Mouse (Mus musculus) gonadal fat pad, adult 2 months (tissue): ENCODE data around the gene Rars2. TPM values are rescaled to one million over a fixed set of nuclear protein-coding genes. Genes with fewer than 3 reads are reported as not detected.
"Not testable (repeated sequence)": the region's sequence is repeated elsewhere in the genome, so short reads cannot be mapped to it uniquely, and the experiment has no call there.

Experiments
- DNase-seq: peaks from one replicate; pipeline ENCODE4 v3.0.0-alpha.2; 2012; ENCODE audit warnings: low read depth
- polyA plus RNA-seq: library from polyadenylated mRNA; depleted of rRNA; stranded (reverse); fragments of >200 nt; gene quantifications from 2 replicates; pipeline ENCODE4 v1.2.3, GENCODE M21; 2012; rRNA removed

Gene Rars2
- polyA plus RNA-seq = 12.1 and 14.5 TPM in 2 replicates

DNA sequence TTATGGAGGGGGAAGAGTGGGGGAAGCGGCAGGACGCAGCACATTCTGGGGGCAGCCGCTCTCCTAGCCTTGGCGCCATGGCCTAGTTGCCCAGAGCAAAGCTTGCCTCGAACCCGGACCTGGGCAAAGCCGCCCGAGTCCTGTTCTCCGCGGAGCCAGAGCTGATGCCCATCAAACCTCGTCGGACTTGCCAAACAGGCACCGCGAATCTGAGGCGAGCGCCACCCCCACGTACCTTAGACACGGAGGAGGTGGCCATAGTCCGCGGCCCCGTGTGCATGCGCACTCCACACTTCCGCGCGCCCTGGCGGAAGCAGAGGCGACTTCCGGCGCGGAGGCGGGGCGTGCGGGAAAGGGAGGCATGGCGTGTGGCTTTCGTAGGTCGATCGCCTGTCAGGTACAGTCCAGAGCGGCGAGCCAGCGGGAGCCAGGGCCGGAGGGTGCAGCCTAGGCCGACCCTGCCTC, at the start of gene Rars2, which contains the start of gene Orc3:
Gene Rars2, plus strand, starts transcription at position 328 of the 465 bp plus-strand sequence.
Gene Orc3, minus strand, starts transcription at position 315 of the 465 bp plus-strand sequence.
- DNase-seq = peak; percentile 41

- no peak for DNase-seq
These were observed 48.5 kb upstream of the Rars2 start for GRCm38 (mm10) chr4:34566226-34566625.

DNA sequence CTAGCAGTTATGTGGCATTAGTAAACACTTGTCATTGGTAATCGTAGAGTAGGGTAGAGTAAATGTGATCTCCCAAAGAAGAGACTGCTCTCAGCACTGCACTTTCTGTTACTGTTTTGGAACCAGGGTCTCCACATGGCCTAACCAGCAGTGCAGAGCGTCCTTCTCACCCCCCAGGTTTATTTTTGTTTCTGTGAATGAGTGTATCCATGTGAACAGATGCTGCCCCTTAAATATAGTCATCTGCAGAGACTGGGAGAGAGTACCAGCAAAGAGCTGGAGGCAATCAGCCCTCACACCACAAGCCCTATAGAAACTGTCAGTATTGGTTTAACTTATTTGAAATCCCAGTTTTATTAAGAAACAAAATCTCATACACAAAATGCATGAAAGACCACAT, 41.9 kb upstream of the Rars2 start:
- DNase-seq = no peak

GRCm38 (mm10) chr4:34577028-34577427, 37.7 kb upstream of the Rars2 start:
- no peak for DNase-seq

- no peak for DNase-seq
These were observed 35.5 kb upstream of the Rars2 start for GRCm38 (mm10) chr4:34579215-34579614.

GRCm38 (mm10) chr4:34581489-34581888, 33.3 kb upstream of the Rars2 start:
- DNase-seq = not testable (repeated sequence)

GRCm38 (mm10) chr4:34581990-34582389, 32.8 kb upstream of the Rars2 start:
- DNase-seq = no peak

DNA sequence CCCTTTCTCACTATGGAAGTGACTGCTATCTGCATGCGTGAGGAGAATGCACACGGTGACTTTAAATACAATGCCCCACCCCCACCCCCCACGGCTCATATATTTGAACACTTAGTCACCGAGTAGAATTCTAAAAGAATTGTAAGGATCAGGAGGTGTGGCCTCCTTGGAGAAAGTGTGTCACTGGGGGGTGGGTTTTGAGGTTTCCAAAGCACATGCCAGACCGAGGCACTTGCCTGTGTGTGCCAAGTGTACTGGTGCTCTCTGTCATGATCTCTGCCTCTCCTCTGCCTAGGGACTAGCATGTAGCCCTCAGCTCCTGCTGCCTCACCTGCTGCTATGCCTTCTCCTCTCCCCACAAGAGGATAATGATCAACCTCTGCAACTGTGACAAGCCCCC, 32.3 kb upstream of the Rars2 start:
- no peak for DNase-seq

DNA sequence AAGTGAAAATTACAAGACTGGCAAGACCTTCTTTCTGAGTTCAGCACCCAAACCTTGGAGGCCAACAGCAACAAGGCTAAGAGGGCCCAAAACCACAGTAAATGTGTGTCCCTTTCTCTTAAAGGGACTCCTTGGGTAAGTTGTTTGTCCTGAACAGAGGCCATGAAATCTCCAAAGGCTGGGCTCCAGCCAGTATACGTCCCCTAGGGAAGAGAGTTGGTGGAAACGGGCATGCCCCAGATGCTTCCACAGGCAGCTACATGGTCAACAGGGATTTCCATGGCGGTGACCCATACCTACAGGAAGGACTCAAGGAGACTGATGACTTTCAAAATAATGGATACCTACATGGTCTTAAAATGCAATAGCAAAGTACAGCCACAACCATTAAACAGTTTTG, 31.3 kb upstream of the Rars2 start:
- DNase-seq = no peak

DNA sequence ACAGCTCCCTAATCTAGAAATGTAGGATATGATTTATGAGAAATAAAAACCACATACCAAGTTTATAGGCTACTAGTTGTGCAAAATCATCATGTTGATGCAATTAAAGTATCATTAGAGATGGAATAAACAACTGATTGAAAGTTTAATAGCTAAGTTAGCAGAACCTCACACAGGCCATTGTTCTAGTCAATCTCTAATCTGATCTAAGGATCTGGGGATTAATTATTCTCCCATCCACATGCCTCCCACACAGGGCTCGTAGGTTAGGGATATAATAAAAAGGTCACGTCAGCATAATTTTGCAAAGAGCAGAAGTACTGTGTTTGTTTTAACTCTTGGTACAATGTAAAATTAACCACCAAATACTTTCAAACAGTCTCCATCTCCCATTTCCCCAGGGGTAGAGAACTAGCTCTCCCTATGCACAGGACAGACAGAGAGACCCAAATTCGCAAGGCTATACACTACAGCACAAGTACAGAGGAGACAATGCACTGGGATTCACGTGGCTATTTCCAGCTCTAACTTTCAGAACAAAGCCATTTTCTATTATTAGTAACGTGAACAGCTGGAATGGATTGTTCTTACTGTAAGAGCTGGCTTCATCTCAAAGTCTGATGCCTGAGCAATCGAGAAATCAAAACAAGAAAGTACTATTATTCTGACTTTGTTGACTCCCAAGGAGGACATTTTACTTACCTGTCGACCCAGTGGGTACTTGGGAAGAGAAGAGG, 29.7 kb upstream of the Rars2 start:
- DNase-seq = peak; percentile 55

DNA sequence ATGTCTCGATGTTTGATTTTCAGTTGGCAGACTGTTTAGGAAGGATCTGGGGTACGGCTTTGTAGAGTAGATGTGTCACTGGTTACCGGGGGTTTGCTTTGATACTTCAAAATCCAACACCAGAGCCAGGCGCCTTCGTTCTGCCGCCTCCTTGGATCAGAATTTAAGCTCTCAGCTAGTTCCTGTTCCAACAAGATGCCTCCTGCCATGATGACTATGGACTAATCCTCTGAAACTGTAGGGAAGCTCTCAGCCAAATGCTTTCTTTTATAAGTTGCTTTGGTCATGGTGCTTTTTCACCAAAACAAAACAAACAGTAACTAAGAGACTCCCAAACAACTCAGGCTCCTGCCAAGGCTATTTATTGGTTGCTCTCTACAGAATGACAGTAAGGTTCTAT, 11.6 kb upstream of the Rars2 start:
- DNase-seq = no peak

- DNase-seq = no peak
These were observed 8.1 kb upstream of the Rars2 start for GRCm38 (mm10) chr4:34606658-34607057.

DNA sequence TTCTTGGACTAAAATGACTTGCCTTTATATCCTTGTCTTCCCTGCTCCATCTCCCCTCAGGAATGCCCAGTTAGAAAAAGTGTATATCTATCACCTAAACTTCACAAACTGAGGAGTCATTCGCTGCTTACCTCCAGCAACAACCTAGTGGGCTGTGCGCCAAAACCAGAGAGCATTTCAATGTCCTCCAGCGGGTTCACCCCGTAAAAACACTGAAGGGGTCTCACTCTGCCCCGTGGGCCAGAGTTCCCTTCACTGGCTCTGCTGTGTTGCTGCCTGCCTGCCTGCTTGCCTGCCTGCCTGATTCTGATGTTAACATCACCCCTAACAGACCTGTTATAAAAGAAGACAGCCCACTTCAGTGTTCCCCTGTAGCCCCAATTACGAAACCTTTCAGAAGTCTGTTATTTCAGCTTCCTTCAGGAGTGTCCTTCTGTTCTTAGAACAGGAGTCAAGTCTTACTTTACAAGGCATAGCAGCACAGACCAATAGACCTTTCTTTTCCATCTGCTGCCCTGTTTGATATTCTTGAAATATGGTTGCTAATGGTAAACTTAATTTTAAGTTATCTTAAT, 1.1 kb upstream of the Rars2 start:
- DNase-seq = no peak

DNA sequence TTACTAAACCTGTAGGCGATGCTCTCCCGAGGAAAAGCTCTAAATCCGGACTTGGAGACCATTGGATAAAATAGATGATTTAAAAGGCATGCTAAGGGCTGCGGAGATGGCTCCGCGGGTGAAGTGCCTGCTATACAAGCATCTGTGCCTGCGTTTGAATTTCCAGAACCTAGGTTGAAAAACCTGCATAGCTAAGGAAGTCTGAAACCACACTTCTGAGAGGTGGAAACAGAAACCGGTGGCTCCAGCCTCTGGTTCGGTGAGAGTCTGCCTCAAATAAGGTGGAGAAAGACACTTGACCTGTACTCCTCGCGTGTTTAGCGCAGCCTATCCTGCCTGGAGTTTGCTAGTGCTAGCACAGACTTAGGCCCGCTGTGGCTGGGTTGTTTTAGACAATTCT, 546 bp downstream of the Rars2 start:
- DNase-seq = no peak

GRCm38 (mm10) chr4:34616146-34616545, 1.4 kb downstream of the Rars2 start:
- DNase-seq = peak; percentile 17

DNA sequence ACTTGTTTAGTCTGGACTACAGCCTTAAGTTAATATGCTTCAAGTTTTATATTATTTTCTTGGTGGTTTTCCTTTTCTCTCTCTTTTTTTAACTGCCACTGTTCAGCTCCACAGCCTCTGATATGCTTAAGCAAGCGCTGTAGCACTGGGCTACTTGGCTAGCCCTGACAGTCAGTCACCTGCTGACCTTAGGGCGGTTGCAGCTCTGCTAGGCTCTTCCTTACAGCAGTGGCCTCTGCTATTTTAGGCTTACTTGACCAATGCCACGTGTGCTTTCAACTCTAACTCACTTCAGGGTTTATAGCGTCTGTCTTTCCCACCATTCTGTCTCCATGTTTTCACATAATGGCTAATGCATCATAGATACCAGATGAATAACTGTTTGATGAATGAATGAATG, 10.8 kb downstream of the Rars2 start:
- no peak for DNase-seq

GRCm38 (mm10) chr4:34626401-34626800, 11.6 kb downstream of the Rars2 start:
- no peak for DNase-seq

GRCm38 (mm10) chr4:34629956-34630355, 15.2 kb downstream of the Rars2 start:
- no peak for DNase-seq

DNA sequence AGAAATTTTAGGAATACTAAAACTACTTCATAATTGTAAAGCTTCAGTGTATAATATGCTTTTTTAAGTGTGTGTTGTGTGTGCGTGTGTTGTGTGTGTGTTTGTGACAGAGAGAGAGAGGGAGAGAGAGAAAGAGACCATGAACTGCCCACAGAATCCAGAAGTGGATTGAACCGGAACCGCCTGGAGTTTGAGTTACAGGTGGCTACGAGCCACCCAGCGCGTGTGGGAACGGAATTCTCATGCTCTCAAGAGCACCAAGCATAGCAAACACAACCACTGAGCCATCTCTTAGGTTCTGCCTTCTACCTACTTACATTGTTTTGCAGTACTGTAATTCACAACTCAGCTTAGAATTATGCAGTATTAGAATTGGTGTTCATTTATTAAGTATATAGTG, 19.4 kb downstream of the Rars2 start:
- DNase-seq = no peak

DNA sequence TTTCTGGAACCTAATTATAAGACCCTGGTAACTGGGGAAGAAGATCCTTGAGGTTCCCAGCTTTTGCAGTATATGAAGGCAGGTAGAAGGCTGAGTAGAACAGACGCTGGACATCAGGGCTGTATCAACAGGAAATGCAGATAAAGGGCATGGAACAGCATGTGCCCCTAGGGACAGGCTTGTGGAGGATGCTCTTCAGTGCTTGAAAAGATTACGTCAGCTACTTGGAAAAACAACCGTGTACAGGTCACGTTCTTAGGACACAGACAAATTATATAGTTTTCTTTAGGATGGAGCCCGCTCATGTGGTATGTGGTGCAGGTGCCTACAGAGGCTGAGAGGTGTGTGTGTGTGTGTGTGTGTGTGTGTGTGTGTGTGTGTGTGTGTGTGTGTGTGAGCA, 21.3 kb downstream of the Rars2 start:
- DNase-seq = no peak

DNA sequence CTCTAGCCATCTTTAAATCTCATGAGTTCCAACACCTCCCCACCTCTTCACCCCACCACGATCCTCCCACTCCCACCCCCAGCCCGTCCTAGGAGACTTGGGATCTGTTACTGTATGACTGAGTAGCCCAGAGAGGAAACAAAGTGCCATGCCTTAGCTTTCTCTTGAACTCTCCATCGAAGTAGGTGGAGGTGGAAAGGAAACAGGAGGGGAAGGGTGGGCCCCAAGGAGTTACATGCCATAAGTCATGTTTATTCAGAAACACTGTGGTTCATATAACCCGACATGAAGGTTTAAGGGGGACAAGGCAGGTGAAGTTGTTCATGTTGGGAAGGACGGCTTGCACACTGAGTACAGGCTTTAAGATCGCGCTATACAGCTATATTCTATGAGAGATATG, 22.6 kb downstream of the Rars2 start:
- DNase-seq = no peak

GRCm38 (mm10) chr4:34637851-34638250, 23.1 kb downstream of the Rars2 start:
- no peak for DNase-seq

DNA sequence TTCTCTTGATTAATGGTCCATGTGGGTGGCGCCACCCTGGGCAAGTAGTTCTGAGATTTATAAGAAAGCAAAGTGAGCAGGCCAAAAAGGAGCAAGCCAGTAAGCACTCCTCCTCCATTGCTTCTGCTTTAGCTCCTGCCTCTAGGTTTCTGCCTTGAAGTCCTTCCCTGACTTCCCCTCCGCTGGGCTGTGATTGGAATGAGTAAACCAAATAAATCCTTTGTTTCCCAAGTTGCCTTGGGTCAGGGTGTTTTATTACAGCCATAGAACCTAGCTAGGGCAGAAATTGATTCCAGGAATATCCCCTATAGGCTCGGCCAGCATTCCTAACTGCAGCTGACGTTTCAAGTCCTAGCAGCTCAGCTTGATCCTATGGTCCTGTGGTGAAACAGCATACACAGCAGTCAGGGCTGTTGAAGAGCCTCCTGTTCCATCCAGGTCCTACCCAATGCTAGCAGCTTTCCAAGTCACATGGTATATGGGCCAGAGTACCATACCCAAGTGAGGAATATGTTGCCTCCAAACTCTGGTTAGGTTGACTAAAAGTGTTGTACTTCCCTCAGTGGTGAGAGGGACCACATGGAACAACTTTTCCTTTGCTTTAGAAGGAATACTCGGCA, 25.1 kb downstream of the Rars2 start:
- DNase-seq = no peak
